Mouse (Mus musculus) kidney, embryonic 14.5 days (tissue): ENCODE measurements around the gene Trim56. TPM values are rescaled to one million over a fixed set of nuclear protein-coding genes. Genes with fewer than 3 reads are reported as not detected.

ENCODE experiments used
- ATAC-seq: fragments of 200-750 bp; cut with Nextera tagmentation; 2 replicates; pipeline ENCODE4 v1.8.0; 2017; ENCODE audit warnings: moderate number of reproducible peaks, mild to moderate bottlenecking, moderate TSS enrichment, moderate library complexity; ENCODE audit not compliant: low FRiP score, low TSS enrichment
- H3K27ac ChIP-seq: fragments of 300-500 bp; sonication (generic); 2 replicates; pipeline ENCODE4 v1.5.1; 2014; ENCODE audit warnings: low read depth, mild to moderate bottlenecking, low read length, moderate library complexity, mixed read lengths
- H3K27me3 ChIP-seq: fragments of 300-500 bp; sonication (generic); 2 replicates; pipeline ENCODE4 v1.6.1; 2014; ENCODE audit warnings: mild to moderate bottlenecking, low read length; ENCODE audit not compliant: control insufficient read depth, insufficient read depth
- H3K36me3 ChIP-seq: fragments of 300-500 bp; sonication (generic); 2 replicates; pipeline ENCODE4 v1.6.1; 2014; ENCODE audit warnings: low read length, mixed read lengths; ENCODE audit not compliant: control insufficient read depth, insufficient read depth
- H3K4me1 ChIP-seq: fragments of 300-500 bp; sonication (generic); 2 replicates; pipeline ENCODE4 v1.6.1; 2014; ENCODE audit warnings: low read length, mixed read lengths; ENCODE audit not compliant: control insufficient read depth, insufficient read depth
- H3K4me2 ChIP-seq: fragments of 300-500 bp; sonication (generic); replicated peaks from 2 replicates; pipeline ENCODE4 v1.6.1; 2014; ENCODE audit warnings: low read depth, mild to moderate bottlenecking, low read length
- H3K4me3 ChIP-seq: fragments of 300-500 bp; sonication (generic); 2 replicates; pipeline ENCODE4 v1.5.1; 2014; ENCODE audit warnings: mild to moderate bottlenecking, low read length
- H3K9ac ChIP-seq: fragments of 300-500 bp; sonication (generic); 2 replicates; pipeline ENCODE4 v1.6.1; 2014; ENCODE audit warnings: low read depth, mild to moderate bottlenecking, low read length, moderate library complexity
- H3K9me3 ChIP-seq: fragments of 300-500 bp; sonication (generic); 2 replicates; pipeline ENCODE4 v1.6.1; 2016; ENCODE audit warnings: low read length; ENCODE audit not compliant: control insufficient read depth
- WGBS: fragments of 180-500 bp; shearing (Covaris S2); extraction: QIAGEN DNeasy Blood & Tissue Kit; methylation state at CpG from one replicate; pipeline ENCODE4 v1.1.7; 2014; 5-methylcytosine and 5-hydroxymethylcytosine counted together
- polyA plus RNA-seq: library from polyadenylated mRNA; unstranded; fragments of >200 nt; fragmentation: Nextera tagmentation; extraction: Ambion mirVana; gene quantifications from 2 replicates; pipeline ENCODE4 v1.2.1, GENCODE M21; 2014

The Trim56 gene
- polyA plus RNA-seq, 1 experiment from 2014 or later: 9.7 TPM

DNA sequence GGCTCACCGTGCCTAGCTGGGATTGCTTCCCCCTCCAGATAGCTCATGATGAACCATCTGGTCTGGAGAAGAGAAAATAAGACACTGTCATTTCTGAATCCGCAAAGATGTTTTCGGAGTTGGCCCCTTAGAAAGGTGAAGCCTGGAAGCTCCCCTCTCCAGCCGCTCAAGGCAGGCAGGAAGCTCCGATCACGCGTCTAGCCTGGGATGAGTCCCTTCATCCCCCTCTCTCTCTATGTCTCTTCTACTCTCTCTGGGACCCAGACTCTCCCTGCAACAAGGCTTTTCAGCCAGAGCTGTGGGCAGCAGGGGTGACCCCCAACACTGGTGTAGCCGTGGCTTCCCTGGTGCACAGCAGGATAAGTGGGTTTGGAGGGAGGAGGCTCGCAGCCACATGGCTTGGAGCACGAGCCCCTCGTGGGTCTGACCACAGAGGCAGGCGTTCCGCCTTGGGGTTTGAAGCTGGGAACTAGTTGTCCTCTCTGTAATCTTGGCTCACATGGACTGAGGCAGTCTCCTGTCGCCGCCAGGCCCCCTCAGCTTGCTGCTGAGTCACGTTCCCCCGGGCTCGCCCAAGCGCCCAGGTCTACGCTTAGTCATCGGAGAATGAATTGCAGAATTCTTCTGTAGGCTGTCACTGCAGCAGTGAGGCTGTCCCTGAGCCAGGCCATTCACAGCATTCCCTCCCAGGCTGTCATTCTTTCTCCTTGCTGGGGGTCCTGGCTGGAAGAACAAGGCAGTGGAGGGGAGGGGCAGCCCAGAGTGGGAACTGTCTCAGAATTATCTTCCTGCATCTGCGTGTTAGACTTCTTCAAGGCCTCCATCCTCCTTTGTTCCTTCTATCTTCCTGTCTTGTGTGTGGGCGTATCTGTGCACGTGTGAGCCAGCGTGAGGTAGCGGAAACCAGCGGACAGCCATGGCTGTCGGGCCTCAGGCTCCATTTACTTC lies 13.2 kb downstream of the Trim56 start:
- Histone ChIP-seq H3K4me1 (no peaks in the 10 kb centered on the region), H3K27me3 (no peaks in the 10 kb centered on the region), H3K4me2 (no peak overlapping the region), H3K27ac (no peak overlapping the region), H3K36me3 (no peaks in the 10 kb centered on the region), H3K9ac (no peak overlapping the region), H3K9me3 (no peaks in the 10 kb centered on the region), H3K4me3 (no peak overlapping the region)
- WGBS: 67% methylated on average over 28 of the region's 28 CpGs
- ATAC-seq: no peak

GRCm38 (mm10) chr5:137102078-137102477 lies 13.9 kb downstream of the Trim56 start:
- Histone ChIP-seq H3K4me1 (no peaks in the 10 kb centered on the region), H3K4me2 (no peak overlapping the region), H3K9me3 (no peaks in the 10 kb centered on the region), H3K9ac (no peak overlapping the region), H3K27ac (no peak overlapping the region), H3K27me3 (no peaks in the 10 kb centered on the region), H3K4me3 (no peak overlapping the region), H3K36me3 (no peaks in the 10 kb centered on the region)
- ATAC-seq: no peak
- 71% methylated on average over 10 of the region's 10 CpGs for WGBS

GRCm38 (mm10) chr5:137100660-137101059 lies 15.3 kb downstream of the Trim56 start:
- no peak overlapping the region for H3K4me2 ChIP-seq
- no peak overlapping the region for H3K4me3 ChIP-seq
- no peak overlapping the region for H3K27ac ChIP-seq
- no peaks in the 10 kb centered on the region for H3K9me3 ChIP-seq
- no peak overlapping the region for H3K9ac ChIP-seq
- ATAC-seq: no peak
- no peaks in the 10 kb centered on the region for H3K4me1 ChIP-seq
- 38% methylated on average over 4 of the region's 4 CpGs for WGBS
- H3K27me3 ChIP-seq: no peaks in the 10 kb centered on the region
- no peaks in the 10 kb centered on the region for H3K36me3 ChIP-seq

DNA sequence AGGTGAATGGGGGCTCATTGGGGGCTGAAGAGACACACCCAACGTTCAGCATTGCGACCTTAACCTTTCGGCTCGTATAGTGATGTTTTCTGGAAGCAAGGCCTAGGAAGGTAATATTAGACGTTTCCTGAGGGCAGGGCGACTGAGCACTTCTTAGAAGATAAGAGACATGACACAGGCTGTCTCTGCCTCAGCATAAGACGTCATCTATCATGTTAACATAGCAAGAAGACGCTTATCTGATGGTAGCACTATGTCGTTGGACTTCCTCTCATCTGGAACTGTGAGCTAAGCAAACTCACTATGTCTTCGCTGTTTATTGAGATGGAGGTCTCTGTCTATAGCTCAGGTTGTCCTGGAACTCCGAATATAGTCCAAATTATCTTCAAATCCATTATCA lies 17.6 kb downstream of the Trim56 start:
- WGBS: 67% methylated on average over 11 of the region's 11 CpGs
- Histone ChIP-seq H3K4me1 (no peaks in the 10 kb centered on the region), H3K27ac (no peak overlapping the region), H3K9me3 (no peaks in the 10 kb centered on the region), H3K4me3 (no peak overlapping the region), H3K4me2 (no peak overlapping the region), H3K27me3 (no peaks in the 10 kb centered on the region), H3K36me3 (no peaks in the 10 kb centered on the region), H3K9ac (no peak overlapping the region)
- ATAC-seq: no peak

GRCm38 (mm10) chr5:137096037-137096436 lies 20.0 kb downstream of the Trim56 start:
- H3K9me3 ChIP-seq: no peaks in the 10 kb centered on the region
- H3K4me3 ChIP-seq: no peak overlapping the region
- no peak overlapping the region for H3K27ac ChIP-seq
- H3K4me2 ChIP-seq: no peak overlapping the region
- WGBS: 67% methylated on average over 1 of the region's 1 CpGs
- no peaks in the 10 kb centered on the region for H3K4me1 ChIP-seq
- no peaks in the 10 kb centered on the region; the same call in 1 of the 2 replicates for H3K27me3 ChIP-seq
- H3K36me3 ChIP-seq: no peaks in the 10 kb centered on the region
- H3K9ac ChIP-seq: no peak overlapping the region
- no peak for ATAC-seq

DNA sequence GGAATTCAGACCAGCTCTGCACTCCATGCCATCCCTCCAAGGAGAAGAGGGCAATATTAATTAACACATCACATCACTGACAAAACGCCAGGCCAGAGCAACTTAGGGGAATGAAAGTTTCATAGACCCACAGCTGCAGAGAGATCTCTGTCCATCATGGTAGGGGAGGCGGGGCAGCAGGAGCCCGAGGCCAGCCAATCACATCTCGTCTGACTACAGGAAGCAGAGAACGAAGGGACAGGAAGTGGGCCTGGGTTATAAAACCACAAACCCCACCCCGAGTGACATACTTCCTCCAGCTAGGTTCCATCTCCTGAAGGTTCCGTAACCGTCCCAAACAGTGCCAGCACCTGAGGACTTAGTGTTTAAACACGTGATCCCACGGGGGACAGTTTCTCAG lies 20.9 kb downstream of the Trim56 start:
- Histone ChIP-seq H3K27me3 (no peaks in the 10 kb centered on the region; the same call in 1 of the 2 replicates), H3K9me3 (no peaks in the 10 kb centered on the region), H3K27ac (no peak overlapping the region), H3K4me1 (no peaks in the 10 kb centered on the region), H3K4me3 (no peak overlapping the region), H3K9ac (no peak overlapping the region), H3K36me3 (no peaks in the 10 kb centered on the region), H3K4me2 (no peak overlapping the region)
- no peak for ATAC-seq
- 86% methylated on average over 10 of the region's 10 CpGs for WGBS

- H3K36me3 ChIP-seq: no peaks in the 10 kb centered on the region
- WGBS: 34% methylated on average over 9 of the region's 9 CpGs
- ATAC-seq: no peak
- no peak overlapping the region for H3K9ac ChIP-seq
- no peak overlapping the region for H3K4me3 ChIP-seq
- H3K27me3 ChIP-seq: no peaks in the 10 kb centered on the region; the same call in 1 of the 2 replicates
- H3K27ac ChIP-seq: no peak overlapping the region
- H3K9me3 ChIP-seq: no peaks in the 10 kb centered on the region
- no peak overlapping the region for H3K4me2 ChIP-seq
- no peaks in the 10 kb centered on the region for H3K4me1 ChIP-seq
Measured at GRCm38 (mm10) chr5:137093720-137094119, 22.3 kb downstream of the Trim56 start.

DNA sequence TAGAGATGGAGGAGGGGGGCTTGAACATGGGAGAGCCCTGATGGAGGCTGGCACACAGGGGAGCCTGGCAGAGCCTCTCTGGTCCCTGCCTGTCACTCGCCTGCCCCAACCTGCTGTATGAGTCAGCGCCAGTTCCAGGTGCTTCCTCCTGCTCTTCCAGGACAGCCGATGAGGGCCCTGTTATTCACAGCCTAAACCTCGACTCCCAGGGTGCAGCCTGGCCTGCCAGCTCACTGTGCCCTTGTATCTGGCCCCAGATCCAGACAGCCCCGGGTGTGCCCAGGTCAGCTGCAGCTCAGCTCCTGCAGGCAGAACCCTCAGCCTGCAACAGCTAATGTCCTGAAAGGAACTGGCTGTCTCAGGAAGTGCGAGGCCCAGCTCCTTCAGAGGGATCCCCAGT lies 24.4 kb downstream of the Trim56 start:
- no peaks in the 10 kb centered on the region for H3K9me3 ChIP-seq
- H3K27ac ChIP-seq: no peak overlapping the region
- H3K36me3 ChIP-seq: no peaks in the 10 kb centered on the region
- no peak overlapping the region for H3K4me3 ChIP-seq
- no peak for ATAC-seq
- H3K9ac ChIP-seq: no peak overlapping the region
- H3K27me3 ChIP-seq: no peaks in the 10 kb centered on the region; the same call in 1 of the 2 replicates
- no peaks in the 10 kb centered on the region for H3K4me1 ChIP-seq
- 63% methylated on average over 6 of the region's 6 CpGs for WGBS
- no peak overlapping the region for H3K4me2 ChIP-seq

- Histone ChIP-seq H3K27me3 (no peaks in the 10 kb centered on the region; the same call in 1 of the 2 replicates), H3K4me3 (no peak overlapping the region), H3K27ac (no peak overlapping the region), H3K36me3 (no peaks in the 10 kb centered on the region), H3K4me2 (no peak overlapping the region), H3K9me3 (no peaks in the 10 kb centered on the region), H3K9ac (no peak overlapping the region), H3K4me1 (no peaks in the 10 kb centered on the region)
- no peak for ATAC-seq
- WGBS: 78% methylated on average over 10 of the region's 10 CpGs
Measured at GRCm38 (mm10) chr5:137090870-137091269, 25.1 kb downstream of the Trim56 start.
